Mouse (Mus musculus) C2C12 (cell line): Measurements from ENCODE around the gene Hdgfl1. TPM values are rescaled to one million over a fixed set of nuclear protein-coding genes. Genes with fewer than 3 reads are reported as not detected.

Source experiments
- H3K27me3 ChIP-seq: one replicate; pipeline ENCODE4 v1.6.1; 2011; ENCODE audit not compliant: control insufficient read depth, insufficient read depth, insufficient read length
- H3K36me3 ChIP-seq: one replicate; pipeline ENCODE4 v1.6.1; 2011; ENCODE audit not compliant: control insufficient read depth, insufficient read depth
- H3K4me3 ChIP-seq: one replicate; pipeline ENCODE4 v1.5.1; 2011; ENCODE audit warnings: mild to moderate bottlenecking, control low read depth; ENCODE audit not compliant: poor library complexity, insufficient read depth, severe bottlenecking
- H3K79me2 ChIP-seq: one replicate; pipeline ENCODE4 v1.6.1; 2011; ENCODE audit not compliant: control insufficient read depth, insufficient read depth
- H3K79me3 ChIP-seq: one replicate; pipeline ENCODE4 v1.6.1; 2011; ENCODE audit warnings: low read depth, control low read depth
- H3ac ChIP-seq: one replicate; pipeline ENCODE3; 2011; ENCODE audit warnings: low read depth; ENCODE audit not compliant: control insufficient read depth, insufficient read length
- CEBPB ChIP-seq: IDR thresholded peaks from one replicate; pipeline ENCODE4 v1.6.1; 2011; ENCODE audit warnings: low read depth, mild to moderate bottlenecking, control low read depth, moderate library complexity
- CTCF ChIP-seq: IDR thresholded peaks from one replicate; pipeline ENCODE4 v1.5.1; 2011; ENCODE audit not compliant: control insufficient read depth, insufficient read depth, insufficient read length
- FOSL1 ChIP-seq: IDR thresholded peaks from one replicate; pipeline ENCODE4 v1.8.0; 2011; ENCODE audit warnings: mild to moderate bottlenecking, low read length; ENCODE audit not compliant: poor library complexity, insufficient read depth, severe bottlenecking
- MAX ChIP-seq: IDR thresholded peaks from one replicate; pipeline ENCODE4 v1.6.1; 2011; ENCODE audit warnings: mild to moderate bottlenecking, control low read depth
- MYOD1 ChIP-seq: IDR thresholded peaks from one replicate; pipeline ENCODE4 v1.6.1; 2011; ENCODE audit warnings: low read depth; ENCODE audit not compliant: control insufficient read depth, insufficient read length
- MYOG ChIP-seq: IDR thresholded peaks from one replicate; pipeline ENCODE4 v1.6.1; 2011; ENCODE audit not compliant: control insufficient read depth, insufficient read length; ENCODE audit errors: extremely low read depth
- USF1 ChIP-seq: IDR thresholded peaks from one replicate; pipeline ENCODE4 v1.6.1; 2011; ENCODE audit warnings: low read depth, mild to moderate bottlenecking, control low read depth, moderate library complexity
- long read RNA-seq, 2 experiments: library from polyadenylated mRNA; unstranded; transcript quantifications; one replicate each; pipeline ENCODE4 v2.0.0; 2019 to 2020
- polyA plus RNA-seq: library from polyadenylated mRNA; unstranded; fragments of >200 nt; fragmentation: generic; extraction: Trizol; gene quantifications from one replicate; pipeline ENCODE4 v1.2.1, GENCODE M21; 2012; ENCODE audit warnings: missing spikeins

The Hdgfl1 gene
- polyA plus RNA-seq: not detected
- long read RNA-seq, experiment 1: 0 reads
- long read RNA-seq, experiment 2: 0 reads

DNA sequence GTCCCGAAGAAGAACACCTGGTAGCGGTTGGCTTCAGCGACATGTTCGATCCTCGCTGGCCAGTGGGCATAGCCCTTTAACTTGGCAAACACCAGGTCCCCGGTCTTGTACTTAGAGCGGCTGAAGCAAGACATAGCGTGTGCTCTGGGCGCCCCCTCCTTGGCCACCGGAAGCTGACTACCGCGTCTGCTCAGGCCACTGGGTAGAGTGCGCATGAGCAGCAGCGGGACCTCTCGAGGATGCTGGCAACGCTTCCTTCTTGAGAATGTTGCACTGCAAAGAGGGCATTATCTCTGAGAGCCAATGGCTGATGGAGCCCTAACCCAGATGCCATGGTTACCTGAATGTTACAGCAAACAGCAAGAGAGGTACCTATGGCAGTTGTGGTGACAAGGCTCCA, at the start of gene Hdgfl1:
Gene Hdgfl1, minus strand, starts transcription at position 211 of the 400 bp plus-strand sequence.
- no peak within 1 kb of the TSS for H3ac ChIP-seq
- TF ChIP-seq CTCF (no peak), MAX (no peak), USF1 (no peak), CEBPB (no peak), FOSL1 (no peak), MYOD1 (no peak), MYOG (no peak)
- H3K4me3 ChIP-seq: no peak within 1 kb of the TSS
- no peaks in the 10 kb centered on the region for H3K27me3 ChIP-seq
- no peaks in the 10 kb centered on the region for H3K36me3 ChIP-seq
- no peaks in the 10 kb centered on the region for H3K79me2 ChIP-seq
- H3K79me3 ChIP-seq: no peaks in the 10 kb centered on the region

- H3K27me3 ChIP-seq: no peaks in the 10 kb centered on the region
- H3K79me3 ChIP-seq: no peaks in the 10 kb centered on the region
Observed at GRCm38 (mm10) chr13:26795460-26795859, 25.5 kb upstream of the Hdgfl1 start.

DNA sequence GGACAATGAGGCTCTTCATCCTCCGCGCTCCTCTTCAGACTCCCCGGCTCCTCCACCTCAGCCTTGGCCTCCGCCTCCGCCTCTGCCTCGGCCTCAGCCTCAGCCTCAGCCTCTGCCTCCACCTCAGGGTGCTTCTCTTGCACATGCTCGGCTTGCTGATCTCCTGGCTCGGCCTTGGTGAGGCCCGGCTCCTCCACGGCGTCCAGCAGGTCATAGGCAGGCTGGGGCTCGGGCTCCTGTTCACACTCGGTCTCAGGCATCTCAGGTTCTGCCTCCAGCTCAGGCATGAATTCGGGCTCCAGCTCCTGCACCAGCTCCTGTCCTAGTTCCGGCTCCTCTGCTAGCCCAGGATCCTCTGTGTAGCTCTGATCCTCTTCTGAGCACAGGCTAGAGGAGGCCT, 541 bp downstream of the Hdgfl1 start:
- Histone ChIP-seq H3K79me2 (no peaks in the 10 kb centered on the region), H3K79me3 (no peaks in the 10 kb centered on the region), H3K4me3 (no peak overlapping the region), H3ac (no peak overlapping the region), H3K36me3 (no peaks in the 10 kb centered on the region), H3K27me3 (no peaks in the 10 kb centered on the region)
- TF ChIP-seq CEBPB (no peak), CTCF (no peak), MYOD1 (no peak), MAX (no peak), USF1 (no peak), MYOG (no peak), FOSL1 (no peak)

More at GRCm38 (mm10) chr13:26795460-26795859, 25.5 kb upstream of the Hdgfl1 start:
- TF ChIP-seq FOSL1: no peak
- no peak for TF ChIP-seq CEBPB
- no peak for TF ChIP-seq MYOD1
- TF ChIP-seq CTCF: no peak
- no peak for TF ChIP-seq USF1
- no peaks in the 10 kb centered on the region for H3K79me2 ChIP-seq
- no peak overlapping the region for H3K4me3 ChIP-seq
- H3ac ChIP-seq: no peak overlapping the region
- no peaks in the 10 kb centered on the region for H3K36me3 ChIP-seq

DNA sequence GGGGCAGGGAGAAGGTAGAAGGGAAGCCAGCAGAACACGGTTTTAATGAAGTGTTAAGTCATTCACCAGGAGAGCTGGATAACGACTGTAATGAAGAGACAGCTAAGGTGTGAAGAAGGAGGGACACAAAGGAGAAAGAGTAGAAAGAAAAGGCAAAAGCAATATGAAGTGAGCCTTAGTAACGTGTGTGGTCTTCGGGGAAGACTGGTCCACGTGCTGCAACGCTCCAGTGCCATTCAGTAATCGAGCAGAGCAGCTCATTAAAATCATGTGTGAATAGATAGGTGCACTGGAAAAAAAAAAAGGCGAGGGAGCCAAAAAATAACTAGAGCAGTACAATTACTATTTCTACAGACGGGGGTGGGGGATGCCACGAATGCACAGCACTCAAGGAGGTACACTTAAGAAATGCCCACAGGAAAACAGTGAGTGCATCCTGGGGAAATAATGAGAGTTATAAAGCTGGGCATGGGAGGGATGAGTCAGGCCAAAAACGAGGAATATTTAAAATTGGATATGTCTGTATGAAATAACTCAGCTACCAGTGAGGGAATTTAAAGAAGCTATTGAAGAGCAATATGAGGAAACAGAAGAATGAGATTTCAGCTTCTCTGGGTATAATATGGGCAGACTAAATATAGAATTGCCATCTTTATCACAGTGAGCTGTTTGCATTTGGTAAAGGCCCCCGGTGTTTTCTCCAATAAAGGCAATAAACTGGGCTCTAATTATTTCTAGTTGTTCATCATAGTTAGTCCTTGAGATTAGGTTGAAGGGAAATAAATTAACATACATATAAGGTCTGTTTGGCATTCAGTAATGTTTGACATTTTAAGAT, 7.8 kb downstream of the Hdgfl1 start:
- no peak for TF ChIP-seq MYOD1
- Histone ChIP-seq H3K79me2 (no peaks in the 10 kb centered on the region), H3K36me3 (no peaks in the 10 kb centered on the region)

DNA sequence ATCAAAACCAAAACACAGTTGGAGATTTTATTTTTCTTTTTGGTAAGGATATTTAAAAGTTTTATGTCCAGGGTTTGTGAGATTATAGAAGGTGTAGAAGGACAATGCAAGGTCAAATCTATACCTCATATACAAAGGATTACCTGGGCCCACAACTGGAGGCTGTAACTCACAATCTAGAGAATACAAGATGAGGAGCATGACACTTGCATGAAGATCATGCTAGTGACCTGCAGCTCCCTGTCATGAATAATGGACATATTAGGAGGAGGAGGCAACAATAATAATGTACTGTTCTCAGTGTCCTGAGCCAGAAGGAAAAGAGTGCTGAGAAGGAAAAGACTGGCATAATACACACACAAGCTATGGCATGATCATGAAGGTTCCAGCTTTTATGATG, 17.1 kb downstream of the Hdgfl1 start:
- Histone ChIP-seq H3K79me3 (no peaks in the 10 kb centered on the region), H3K79me2 (no peaks in the 10 kb centered on the region), H3K4me3 (no peak overlapping the region), H3K27me3 (no peaks in the 10 kb centered on the region), H3ac (no peak overlapping the region), H3K36me3 (no peaks in the 10 kb centered on the region)
- TF ChIP-seq CTCF: no peak
- TF ChIP-seq MYOD1: no peak
- TF ChIP-seq MAX: no peak
- no peak for TF ChIP-seq FOSL1
- no peak for TF ChIP-seq CEBPB
- TF ChIP-seq USF1: no peak
- no peak for TF ChIP-seq MYOG

More for the DNA sequence above, 7.8 kb downstream of the Hdgfl1 start:
- Histone ChIP-seq H3ac (no peak overlapping the region), H3K27me3 (no peaks in the 10 kb centered on the region), H3K79me3 (no peaks in the 10 kb centered on the region), H3K4me3 (no peak overlapping the region)

DNA sequence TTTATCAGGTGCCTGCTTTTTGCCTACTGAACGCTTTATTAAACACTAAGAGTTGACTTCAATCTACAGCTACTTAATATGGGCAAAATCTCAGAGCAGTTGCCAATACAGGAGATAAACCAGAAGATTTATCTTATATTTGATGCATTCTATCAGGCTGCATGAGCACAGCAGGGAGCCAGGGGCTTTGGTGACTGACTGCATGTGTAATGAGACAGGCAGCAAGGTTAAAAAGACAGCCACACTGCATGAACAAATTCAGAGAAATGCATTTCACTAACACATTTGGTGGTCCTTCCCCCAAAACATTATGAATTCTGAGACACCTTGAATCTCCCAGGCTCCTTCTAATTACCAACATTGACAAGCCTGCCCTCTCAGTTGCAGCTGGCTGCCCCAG, 17.6 kb downstream of the Hdgfl1 start:
- no peak overlapping the region for H3ac ChIP-seq
- H3K79me3 ChIP-seq: no peaks in the 10 kb centered on the region
- no peaks in the 10 kb centered on the region for H3K27me3 ChIP-seq
- H3K79me2 ChIP-seq: no peaks in the 10 kb centered on the region
- TF ChIP-seq MYOD1 (no peak), CEBPB (no peak), CTCF (no peak), MAX (no peak), USF1 (no peak), MYOG (no peak), FOSL1 (no peak)
- H3K36me3 ChIP-seq: no peaks in the 10 kb centered on the region
- H3K4me3 ChIP-seq: no peak overlapping the region
